Mouse (Mus musculus) hindbrain, embryonic 14.5 days (tissue): ENCODE results near the gene Rnf168. TPM values are rescaled to one million over a fixed set of nuclear protein-coding genes. Genes with fewer than 3 reads are reported as not detected.
"Not testable (repeated sequence)": the region's sequence is repeated elsewhere in the genome, so short reads cannot be mapped to it uniquely, and the experiment has no call there.

Source experiments
- ATAC-seq: fragments of 200-750 bp; cut with Nextera tagmentation; 2 replicates; pipeline ENCODE4 v1.8.0; 2017; ENCODE audit warnings: moderate number of reproducible peaks, mild to moderate bottlenecking, moderate TSS enrichment, moderate library complexity; ENCODE audit not compliant: low FRiP score
- DNase-seq: peaks from one replicate; pipeline ENCODE4 v3.0.0-alpha.2; 2015; ENCODE audit warnings: low spot score
- H3K27ac ChIP-seq: fragments of 300-500 bp; sonication (generic); 2 replicates; pipeline ENCODE4 v1.5.1; 2014; ENCODE audit warnings: mild to moderate bottlenecking, moderate library complexity
- H3K27me3 ChIP-seq: fragments of 300-500 bp; sonication (generic); 2 replicates; pipeline ENCODE4 v1.6.1; 2014; ENCODE audit warnings: mild to moderate bottlenecking, low read length, mixed read lengths; ENCODE audit not compliant: control insufficient read depth, insufficient read depth
- H3K36me3 ChIP-seq: fragments of 300-500 bp; sonication (generic); replicated peaks from 2 replicates; pipeline ENCODE4 v1.6.1; 2014; ENCODE audit not compliant: control insufficient read depth, insufficient read depth
- H3K4me1 ChIP-seq: fragments of 300-500 bp; sonication (generic); replicated peaks from 2 replicates; pipeline ENCODE4 v1.6.1; 2014; ENCODE audit warnings: antibody characterized with exemption, low read length, mixed read lengths; ENCODE audit not compliant: control insufficient read depth, insufficient read depth
- H3K4me2 ChIP-seq: fragments of 300-500 bp; sonication (generic); replicated peaks from 2 replicates; pipeline ENCODE4 v1.6.1; 2014; ENCODE audit warnings: mild to moderate bottlenecking, moderate library complexity
- H3K4me3 ChIP-seq: fragments of 300-500 bp; sonication (generic); replicated peaks from 2 replicates; pipeline ENCODE4 v1.5.1; 2014; ENCODE audit warnings: mild to moderate bottlenecking, low read length
- H3K9ac ChIP-seq: fragments of 300-500 bp; sonication (generic); 2 replicates; pipeline ENCODE4 v1.6.1; 2014
- H3K9me3 ChIP-seq: fragments of 300-500 bp; sonication (generic); 2 replicates; pipeline ENCODE4 v1.6.1; 2016; ENCODE audit warnings: low read length; ENCODE audit not compliant: control insufficient read depth
- WGBS: fragments of 180-500 bp; shearing (Covaris S2); extraction: QIAGEN DNeasy Blood & Tissue Kit; methylation state at CpG from one replicate; pipeline ENCODE4 v1.1.7; 2014; 5-methylcytosine and 5-hydroxymethylcytosine counted together
- polyA plus RNA-seq: library from polyadenylated mRNA; unstranded; fragments of >200 nt; fragmentation: Nextera tagmentation; extraction: Ambion mirVana; gene quantifications from 2 replicates; pipeline ENCODE4 v1.2.1, GENCODE M21; 2014

Gene Rnf168
- 23.2 and 28.0 TPM in 2 replicates for polyA plus RNA-seq

GRCm38 (mm10) chr16:32277308-32278256, at the start of gene Rnf168:
TSS of gene Rnf168 (plus strand) at chr16:32277459.
- Histone ChIP-seq H3K27me3 (no peaks in the 10 kb centered on the region), H3K4me1 (peaks cover 31% of the 10 kb centered on the region), H3K9me3 (no peaks in the 10 kb centered on the region), H3K4me3 (peak within 1 kb of the TSS; percentile 86), H3K36me3 (peaks cover 2% of the 10 kb centered on the region; the same call in 1 of the 2 replicates), H3K4me2 (peak within 1 kb of the TSS; percentile 60), H3K9ac (peak within 1 kb of the TSS; percentile 87), H3K27ac (peak within 1 kb of the TSS; percentile 94)
- under 1% methylated on average over 72 of the region's 75 CpGs for WGBS
- DNase-seq (peak; percentile 86), ATAC-seq (peak; percentile 95)

- 87% methylated on average over 3 of the region's 3 CpGs for WGBS
- not testable (repeated sequence) for H3K27me3 ChIP-seq, H3K9ac ChIP-seq, H3K4me1 ChIP-seq, H3K27ac ChIP-seq, H3K9me3 ChIP-seq, H3K4me3 ChIP-seq, H3K4me2 ChIP-seq, ATAC-seq, DNase-seq
- H3K36me3 ChIP-seq: peaks cover 47% of the 10 kb centered on the region
Observed at GRCm38 (mm10) chr16:32232050-32232449, 45.2 kb upstream of the Rnf168 start.

GRCm38 (mm10) chr16:32237930-32238680, 39.2 kb upstream of the Rnf168 start:
- no peak overlapping the region for H3K9ac ChIP-seq
- H3K9me3 ChIP-seq: no peaks in the 10 kb centered on the region
- ATAC-seq (no peak), DNase-seq (no peak)
- no peak overlapping the region for H3K4me3 ChIP-seq
- WGBS: 93% methylated on average over 19 of the region's 19 CpGs
- peaks cover 42% of the 10 kb centered on the region for H3K36me3 ChIP-seq
- no peak overlapping the region for H3K4me2 ChIP-seq
- 0 out of 2 replicates have a peak, but pooled peaks cover 2% of the 10 kb centered on the region for H3K4me1 ChIP-seq
- H3K27ac ChIP-seq: no peak overlapping the region
- no peaks in the 10 kb centered on the region for H3K27me3 ChIP-seq

- no peaks in the 10 kb centered on the region for H3K27me3 ChIP-seq
- peaks cover 13% of the 10 kb centered on the region; the same call in 1 of the 2 replicates for H3K4me1 ChIP-seq
- WGBS: 90% methylated on average over 2 of the region's 2 CpGs
- H3K9ac ChIP-seq: no peak overlapping the region
- no peak overlapping the region for H3K4me3 ChIP-seq
- peaks cover 27% of the 10 kb centered on the region for H3K36me3 ChIP-seq
- DNase-seq (no peak), ATAC-seq (no peak)
- no peak overlapping the region for H3K27ac ChIP-seq
- no peaks in the 10 kb centered on the region for H3K9me3 ChIP-seq
- H3K4me2 ChIP-seq: no peak overlapping the region
Observed at GRCm38 (mm10) chr16:32239428-32240312, 37.6 kb upstream of the Rnf168 start.

GRCm38 (mm10) chr16:32243901-32244300, 33.4 kb upstream of the Rnf168 start:
- no peak for ATAC-seq
- Histone ChIP-seq H3K27me3 (no peaks in the 10 kb centered on the region), H3K4me3 (no peak overlapping the region), H3K4me2 (no peak overlapping the region), H3K36me3 (no peaks in the 10 kb centered on the region), H3K9ac (no peak overlapping the region), H3K9me3 (no peaks in the 10 kb centered on the region), H3K4me1 (peaks cover 33% of the 10 kb centered on the region), H3K27ac (no peak overlapping the region)
- DNase-seq: no peak
- 94% methylated on average over 3 of the region's 3 CpGs for WGBS

- Histone ChIP-seq H3K36me3 (no peaks in the 10 kb centered on the region), H3K9me3 (no peaks in the 10 kb centered on the region), H3K4me1 (peaks cover 33% of the 10 kb centered on the region), H3K4me2 (peak overlapping the region; percentile 87), H3K27ac (peak overlapping the region; percentile 91), H3K27me3 (no peaks in the 10 kb centered on the region), H3K9ac (peak overlapping the region; percentile 93), H3K4me3 (peak overlapping the region; percentile 91)
- WGBS: 0% methylated on average over 34 of the region's 41 CpGs
- no peak for DNase-seq
- ATAC-seq: no peak
Observed at GRCm38 (mm10) chr16:32246351-32246791, 30.9 kb upstream of the Rnf168 start.

- H3K36me3 ChIP-seq: no peaks in the 10 kb centered on the region
- 1% methylated on average over 46 of the region's 48 CpGs for WGBS
- H3K27ac ChIP-seq: peak within 1 kb of the TSS; percentile 91
- H3K9me3 ChIP-seq: no peaks in the 10 kb centered on the region
- ATAC-seq: peak; percentile 100
- no peaks in the 10 kb centered on the region for H3K27me3 ChIP-seq
- peak within 1 kb of the TSS; percentile 93 for H3K9ac ChIP-seq
- H3K4me2 ChIP-seq: peak within 1 kb of the TSS; percentile 87
- peak within 1 kb of the TSS; percentile 91 for H3K4me3 ChIP-seq
- peak; percentile 94 for DNase-seq
- H3K4me1 ChIP-seq: peaks cover 33% of the 10 kb centered on the region
Observed at GRCm38 (mm10) chr16:32246952-32247370, 30.3 kb upstream of the Rnf168 start, which contains the start of the genes Fbxo45 and Wdr53. TSS of gene Fbxo45 (minus strand) at chr16:32247158. TSS of gene Wdr53 (plus strand) at chr16:32247227.

- not testable (repeated sequence) for H3K27me3 ChIP-seq, H3K36me3 ChIP-seq, H3K9ac ChIP-seq, H3K27ac ChIP-seq, DNase-seq, H3K4me3 ChIP-seq, H3K4me2 ChIP-seq, ATAC-seq, H3K9me3 ChIP-seq, H3K4me1 ChIP-seq
- WGBS: 92% methylated on average over 2 of the region's 2 CpGs
Observed at GRCm38 (mm10) chr16:32264225-32264624, 13.0 kb upstream of the Rnf168 start.
